Mouse (Mus musculus): ENCODE measurements at regions not wholly inside any gene's neighbourhood (a gene's known extent, or its start where the extent isn't known, plus 50 kb on each side); places are given as distances from the start of the nearest gene placed in this dataset.

DNA sequence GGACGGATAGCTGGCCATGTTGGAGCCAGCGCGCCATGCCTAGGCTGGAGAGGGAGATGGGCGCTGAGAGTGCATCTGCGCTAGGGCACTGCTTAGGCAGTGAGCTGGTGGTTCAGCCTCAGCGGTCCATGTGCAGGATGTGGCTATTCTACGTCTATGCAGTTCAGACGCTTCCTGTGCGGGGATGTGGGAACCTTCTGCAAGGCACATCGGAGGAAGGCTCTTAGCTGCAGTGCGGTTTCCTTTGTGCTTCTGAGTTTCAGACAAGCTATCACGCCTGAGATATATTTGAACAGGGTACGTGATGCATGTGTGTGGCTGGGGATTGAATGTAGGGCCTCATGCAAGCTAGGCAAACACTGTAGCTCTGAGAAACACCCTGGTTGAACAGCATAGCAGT is 54.4 kb upstream of the Lrpprc start:
- Histone ChIP-seq H3K27me3 (ENCODE audit: control insufficient read depth, insufficient read depth, low read length) (no peaks in the 10 kb centered on the region), H3K9ac (replicated peaks; ENCODE audit: low read length) (no peak overlapping the region), H3K4me3 (replicated peaks; ENCODE audit: low read depth, low read length) (no peak overlapping the region), H3K9me3 (ENCODE audit: control insufficient read depth, low read length) (no peaks in the 10 kb centered on the region), H3K36me3 (ENCODE audit: control insufficient read depth, insufficient read depth, low read length) (no peaks in the 10 kb centered on the region), H3K4me2 (ENCODE audit: low read length) (no peak overlapping the region), H3K4me1 (ENCODE audit: control insufficient read depth, insufficient read depth, low read length) (0 out of 2 replicates have a peak, but pooled peaks cover 2% of the 10 kb centered on the region), H3K27ac (replicated peaks; ENCODE audit: low read depth, low read length) (no peak overlapping the region)
- no peak for ATAC-seq (ENCODE audit: low FRiP score, low TSS enrichment)
- WGBS = 93% methylated on average over 13 of the region's 13 CpGs
- DNase-seq = no peak

DNA sequence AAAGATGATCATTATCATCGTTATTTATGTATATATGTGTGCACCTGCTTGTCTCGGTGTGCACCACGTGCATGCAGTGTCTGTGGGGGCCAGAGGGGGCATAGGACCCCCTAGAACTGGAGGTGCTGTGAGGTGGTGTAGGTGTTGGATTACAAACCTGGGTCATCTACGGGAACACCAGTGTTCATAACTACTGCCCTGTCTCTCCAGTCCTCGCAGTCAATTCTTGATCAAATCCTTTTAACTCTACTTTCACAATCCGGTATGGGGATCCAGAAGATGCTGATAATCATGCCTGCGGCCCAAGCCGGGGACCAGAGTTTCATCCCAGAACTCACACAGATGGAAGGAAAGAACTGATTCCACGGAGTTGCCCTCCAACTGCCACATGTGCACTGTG is 55.6 kb upstream of the Lrpprc start:
- WGBS = 94% methylated on average over 9 of the region's 9 CpGs
- Histone ChIP-seq H3K27me3 (ENCODE audit: control insufficient read depth, insufficient read depth, low read length) (no peaks in the 10 kb centered on the region), H3K4me1 (ENCODE audit: control insufficient read depth, insufficient read depth, low read length) (0 out of 2 replicates have a peak, but pooled peaks cover 2% of the 10 kb centered on the region), H3K9me3 (ENCODE audit: control insufficient read depth, low read length) (no peaks in the 10 kb centered on the region), H3K36me3 (ENCODE audit: control insufficient read depth, insufficient read depth, low read length) (no peaks in the 10 kb centered on the region), H3K9ac (replicated peaks; ENCODE audit: low read length) (no peak overlapping the region), H3K4me3 (replicated peaks; ENCODE audit: low read depth, low read length) (no peak overlapping the region), H3K4me2 (ENCODE audit: low read length) (no peak overlapping the region), H3K27ac (replicated peaks; ENCODE audit: low read depth, low read length) (no peak overlapping the region)
- DNase-seq (no peak), ATAC-seq (ENCODE audit: low FRiP score, low TSS enrichment) (no peak)

DNA sequence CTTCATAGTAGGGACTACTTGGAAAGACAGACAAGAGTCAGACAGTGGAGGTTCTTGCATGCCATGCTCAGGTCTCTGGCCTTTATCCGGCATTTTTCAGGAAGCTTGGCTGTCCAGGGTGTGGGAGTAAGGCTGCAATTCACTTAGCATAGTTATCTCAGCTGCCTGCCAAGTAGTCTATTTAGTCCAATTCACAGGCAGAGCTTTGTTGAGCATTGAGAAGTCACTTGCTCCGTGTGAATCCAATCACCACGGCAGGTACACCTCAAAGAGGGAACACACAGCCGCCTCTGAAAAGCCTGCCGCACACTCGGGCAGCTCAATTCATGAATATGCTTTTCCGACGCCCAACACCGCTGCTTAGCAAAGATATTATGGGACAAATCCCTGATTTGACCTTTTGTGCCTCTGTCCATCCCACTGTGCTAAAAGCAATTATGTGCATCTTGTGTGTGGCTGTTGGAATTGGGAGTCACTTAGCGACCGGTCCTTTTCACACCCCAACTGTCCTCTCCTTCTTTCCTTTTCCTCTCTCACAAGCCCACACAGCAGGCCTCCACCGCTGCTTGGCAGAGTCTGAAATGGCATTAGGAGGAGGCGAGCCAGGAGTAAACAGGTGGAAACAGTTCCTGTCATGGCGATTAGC is 57.9 kb upstream of the Lrpprc start:
- H3K9ac ChIP-seq (replicated peaks; ENCODE audit: low read length) = no peak overlapping the region
- H3K36me3 ChIP-seq (ENCODE audit: control insufficient read depth, insufficient read depth, low read length) = no peaks in the 10 kb centered on the region
- peak; percentile 33 for DNase-seq
- no peak overlapping the region for H3K4me2 ChIP-seq (ENCODE audit: low read length)
- ATAC-seq (ENCODE audit: low FRiP score, low TSS enrichment) = no peak
- H3K4me3 ChIP-seq (replicated peaks; ENCODE audit: low read depth, low read length) = no peak overlapping the region
- 0 out of 2 replicates have a peak, but pooled peaks cover 2% of the 10 kb centered on the region for H3K4me1 ChIP-seq (ENCODE audit: control insufficient read depth, insufficient read depth, low read length)
- WGBS = 11% methylated on average over 14 of the region's 14 CpGs
- no peak overlapping the region for H3K27ac ChIP-seq (replicated peaks; ENCODE audit: low read depth, low read length)
- no peaks in the 10 kb centered on the region for H3K27me3 ChIP-seq (ENCODE audit: control insufficient read depth, insufficient read depth, low read length)
- no peaks in the 10 kb centered on the region for H3K9me3 ChIP-seq (ENCODE audit: control insufficient read depth, low read length)

DNA sequence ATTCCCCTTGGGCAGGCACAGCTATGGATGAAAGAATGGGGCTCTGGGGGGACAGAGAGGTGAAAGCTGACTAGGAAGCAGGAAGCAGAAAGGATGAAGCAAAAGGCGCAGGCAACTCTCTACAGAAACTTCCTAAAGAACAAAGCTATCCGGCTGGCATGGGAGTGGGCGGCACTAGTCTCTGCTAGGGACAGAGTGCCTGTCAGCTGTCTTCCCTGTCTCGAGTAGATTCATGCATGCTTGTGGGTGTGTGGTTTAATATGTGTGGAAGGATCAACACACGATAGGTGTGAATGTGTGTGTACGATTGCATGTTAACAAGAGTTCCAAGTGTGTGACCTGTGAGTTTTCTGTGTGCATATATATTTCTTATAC is 58.4 kb upstream of the Lrpprc start:
- Histone ChIP-seq H3K27ac (replicated peaks; ENCODE audit: low read depth, low read length) (no peak overlapping the region), H3K4me2 (ENCODE audit: low read length) (no peak overlapping the region), H3K4me1 (ENCODE audit: control insufficient read depth, insufficient read depth, low read length) (0 out of 2 replicates have a peak, but pooled peaks cover 2% of the 10 kb centered on the region), H3K36me3 (ENCODE audit: control insufficient read depth, insufficient read depth, low read length) (no peaks in the 10 kb centered on the region), H3K4me3 (replicated peaks; ENCODE audit: low read depth, low read length) (no peak overlapping the region), H3K27me3 (ENCODE audit: control insufficient read depth, insufficient read depth, low read length) (no peaks in the 10 kb centered on the region), H3K9me3 (ENCODE audit: control insufficient read depth, low read length) (no peaks in the 10 kb centered on the region), H3K9ac (replicated peaks; ENCODE audit: low read length) (no peak overlapping the region)
- no peak for DNase-seq
- 41% methylated on average over 6 of the region's 6 CpGs for WGBS
- no peak for ATAC-seq (ENCODE audit: low FRiP score, low TSS enrichment)

DNA sequence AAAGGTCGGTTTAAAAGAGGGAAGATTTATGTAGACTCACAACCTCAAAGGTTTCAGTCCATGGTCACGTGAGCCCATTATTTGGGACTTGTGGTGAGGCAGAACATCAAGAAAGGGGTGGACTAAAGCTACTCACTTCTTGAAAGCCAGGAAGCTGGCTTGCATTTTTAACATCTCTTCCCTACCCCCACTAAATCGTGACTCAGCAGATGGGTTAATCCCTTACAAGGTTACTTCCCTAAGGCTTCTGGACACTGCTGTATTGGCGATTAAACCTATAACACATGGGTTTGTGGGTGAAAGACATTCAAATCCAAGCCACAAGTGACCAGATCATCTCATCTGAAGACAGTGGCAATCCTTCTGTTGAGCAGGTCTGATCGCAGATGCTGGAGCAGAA is 59.9 kb upstream of the Lrpprc start:
- 0 out of 2 replicates have a peak, but pooled peaks cover 2% of the 10 kb centered on the region for H3K4me1 ChIP-seq (ENCODE audit: control insufficient read depth, insufficient read depth, low read length)
- DNase-seq (no peak), ATAC-seq (ENCODE audit: low FRiP score, low TSS enrichment) (no peak)
- no peak overlapping the region for H3K4me3 ChIP-seq (replicated peaks; ENCODE audit: low read depth, low read length)
- no peaks in the 10 kb centered on the region for H3K9me3 ChIP-seq (ENCODE audit: control insufficient read depth, low read length)
- no peak overlapping the region for H3K27ac ChIP-seq (replicated peaks; ENCODE audit: low read depth, low read length)
- 79% methylated on average over 5 of the region's 5 CpGs for WGBS
- no peak overlapping the region for H3K4me2 ChIP-seq (ENCODE audit: low read length)
- H3K27me3 ChIP-seq (ENCODE audit: control insufficient read depth, insufficient read depth, low read length) = no peaks in the 10 kb centered on the region
- no peaks in the 10 kb centered on the region for H3K36me3 ChIP-seq (ENCODE audit: control insufficient read depth, insufficient read depth, low read length)
- H3K9ac ChIP-seq (replicated peaks; ENCODE audit: low read length) = no peak overlapping the region

DNA sequence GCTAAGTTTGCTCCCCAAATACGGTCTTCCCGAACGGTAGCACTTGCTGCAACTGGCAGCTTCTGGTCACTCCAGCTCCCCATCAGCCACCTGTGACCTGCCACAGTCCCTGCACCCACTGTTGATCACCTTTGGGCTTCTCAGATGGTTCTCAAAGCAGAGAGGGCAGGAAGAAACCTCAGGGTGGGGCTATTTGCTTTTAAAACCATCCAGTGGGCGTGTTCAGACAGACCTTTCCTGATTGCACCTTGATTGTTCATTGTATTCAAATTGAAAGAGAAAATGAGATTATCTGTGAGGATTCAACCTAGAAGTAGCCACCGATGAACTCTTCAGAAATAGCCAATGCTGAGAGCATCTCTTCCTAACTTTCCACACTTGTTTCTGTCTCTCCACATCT is 60.3 kb upstream of the Lrpprc start:
- Histone ChIP-seq H3K36me3 (ENCODE audit: control insufficient read depth, insufficient read depth, low read length) (no peaks in the 10 kb centered on the region), H3K9ac (replicated peaks; ENCODE audit: low read length) (no peak overlapping the region), H3K4me3 (replicated peaks; ENCODE audit: low read depth, low read length) (no peak overlapping the region), H3K9me3 (ENCODE audit: control insufficient read depth, low read length) (no peaks in the 10 kb centered on the region), H3K4me2 (ENCODE audit: low read length) (no peak overlapping the region), H3K27ac (replicated peaks; ENCODE audit: low read depth, low read length) (no peak overlapping the region), H3K4me1 (ENCODE audit: control insufficient read depth, insufficient read depth, low read length) (0 out of 2 replicates have a peak, but pooled peaks cover 2% of the 10 kb centered on the region), H3K27me3 (ENCODE audit: control insufficient read depth, insufficient read depth, low read length) (no peaks in the 10 kb centered on the region)
- no peak for DNase-seq
- no peak for ATAC-seq (ENCODE audit: low FRiP score, low TSS enrichment)
- WGBS = 88% methylated on average over 5 of the region's 5 CpGs

DNA sequence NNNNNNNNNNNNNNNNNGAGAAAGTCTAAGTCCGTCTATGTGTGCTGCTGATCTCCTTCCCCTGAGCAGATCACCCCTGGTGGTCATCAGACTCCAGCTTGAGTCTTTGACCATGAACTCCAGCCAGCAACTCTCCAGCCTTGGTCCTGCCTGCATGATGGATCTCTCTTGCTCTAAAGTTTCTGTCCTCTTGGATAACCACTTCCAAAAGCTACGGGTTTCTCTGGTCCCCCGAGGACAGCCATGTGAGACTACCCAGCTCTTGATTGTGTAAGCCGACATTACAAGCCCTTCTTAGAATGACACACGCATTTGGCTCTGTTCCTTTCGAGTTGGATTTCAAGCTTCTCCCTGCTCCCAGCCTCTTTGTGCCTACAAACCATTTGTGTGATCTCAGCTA is 66.4 kb upstream of the Lrpprc start:
- Histone ChIP-seq H3K4me2 (ENCODE audit: low read length) (no peak overlapping the region), H3K9me3 (ENCODE audit: control insufficient read depth, low read length) (no peaks in the 10 kb centered on the region), H3K36me3 (ENCODE audit: control insufficient read depth, insufficient read depth, low read length) (no peaks in the 10 kb centered on the region), H3K4me3 (replicated peaks; ENCODE audit: low read depth, low read length) (no peak overlapping the region), H3K4me1 (ENCODE audit: control insufficient read depth, insufficient read depth, low read length) (no peaks in the 10 kb centered on the region), H3K9ac (replicated peaks; ENCODE audit: low read length) (no peak overlapping the region), H3K27ac (replicated peaks; ENCODE audit: low read depth, low read length) (no peak overlapping the region), H3K27me3 (ENCODE audit: control insufficient read depth, insufficient read depth, low read length) (no peaks in the 10 kb centered on the region)
- 84% methylated on average over 6 of the region's 6 CpGs for WGBS
- DNase-seq (no peak), ATAC-seq (ENCODE audit: low FRiP score, low TSS enrichment) (no peak)

DNA sequence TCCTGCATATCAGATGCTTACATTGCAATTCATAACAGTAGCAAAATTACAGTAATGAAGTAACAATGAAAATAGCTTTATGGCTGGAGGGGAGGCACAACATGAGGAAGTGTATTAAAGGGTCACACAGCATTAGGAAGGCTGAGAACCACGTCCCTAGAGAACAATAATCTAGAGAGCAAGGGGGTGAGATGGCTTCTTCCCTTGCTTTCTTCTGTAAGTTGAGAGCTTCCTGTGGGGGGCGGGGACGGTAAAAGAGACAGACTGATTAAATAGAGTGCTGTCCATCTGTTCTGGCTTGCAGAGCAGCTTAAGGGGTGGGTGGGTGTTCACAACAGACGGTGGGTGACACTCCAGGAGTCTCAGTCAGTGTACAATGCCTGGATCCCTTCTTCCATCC is 68.2 kb upstream of the Lrpprc start:
- no peaks in the 10 kb centered on the region for H3K9me3 ChIP-seq (ENCODE audit: control insufficient read depth, low read length)
- 42% methylated on average over 4 of the region's 4 CpGs for WGBS
- no peaks in the 10 kb centered on the region for H3K4me1 ChIP-seq (ENCODE audit: control insufficient read depth, insufficient read depth, low read length)
- H3K4me2 ChIP-seq (ENCODE audit: low read length) = no peak overlapping the region
- DNase-seq (no peak), ATAC-seq (ENCODE audit: low FRiP score, low TSS enrichment) (no peak)
- H3K36me3 ChIP-seq (ENCODE audit: control insufficient read depth, insufficient read depth, low read length) = no peaks in the 10 kb centered on the region
- H3K9ac ChIP-seq (replicated peaks; ENCODE audit: low read length) = no peak overlapping the region
- no peaks in the 10 kb centered on the region for H3K27me3 ChIP-seq (ENCODE audit: control insufficient read depth, insufficient read depth, low read length)
- no peak overlapping the region for H3K27ac ChIP-seq (replicated peaks; ENCODE audit: low read depth, low read length)
- no peak overlapping the region for H3K4me3 ChIP-seq (replicated peaks; ENCODE audit: low read depth, low read length)

DNA sequence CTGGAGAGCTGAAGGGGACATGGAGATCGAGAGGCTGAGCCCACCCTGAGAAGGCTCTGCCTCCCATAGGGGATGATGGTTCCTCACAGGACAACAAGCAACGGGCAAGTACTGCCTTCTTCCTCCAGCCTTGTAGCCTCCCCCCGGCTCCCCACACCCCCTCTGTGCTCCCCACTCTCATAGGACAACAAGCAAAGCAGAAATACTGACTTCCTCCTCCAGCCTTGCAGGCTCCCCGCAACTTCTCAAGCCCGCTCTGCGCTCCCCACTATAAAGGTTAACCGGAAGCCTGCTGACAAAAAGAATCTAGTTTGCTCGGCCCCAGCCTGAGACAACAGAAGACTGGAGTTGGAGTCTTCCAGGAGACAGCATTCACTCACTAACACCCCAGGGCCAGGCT is 69.3 kb upstream of the Lrpprc start:
- no peaks in the 10 kb centered on the region for H3K4me1 ChIP-seq (ENCODE audit: control insufficient read depth, insufficient read depth, low read length)

More for the DNA sequence above, 69.3 kb upstream of the Lrpprc start:
- H3K36me3 ChIP-seq (ENCODE audit: control insufficient read depth, insufficient read depth, low read length) = no peaks in the 10 kb centered on the region
- H3K27me3 ChIP-seq (ENCODE audit: control insufficient read depth, insufficient read depth, low read length) = no peaks in the 10 kb centered on the region
- no peak overlapping the region for H3K4me3 ChIP-seq (replicated peaks; ENCODE audit: low read depth, low read length)
- ATAC-seq (ENCODE audit: low FRiP score, low TSS enrichment) = no peak
- no peaks in the 10 kb centered on the region for H3K9me3 ChIP-seq (ENCODE audit: control insufficient read depth, low read length)
- no peak overlapping the region for H3K9ac ChIP-seq (replicated peaks; ENCODE audit: low read length)
- DNase-seq = no peak
- no peak overlapping the region for H3K4me2 ChIP-seq (ENCODE audit: low read length)
- H3K27ac ChIP-seq (replicated peaks; ENCODE audit: low read depth, low read length) = no peak overlapping the region
- WGBS = 68% methylated on average over 8 of the region's 8 CpGs
